Mouse (Mus musculus): ENCODE measurements at regions not wholly inside any gene's neighbourhood (a gene's known extent, or its start where the extent isn't known, plus 50 kb on each side); places are given as distances from the start of the nearest gene placed in this dataset.

- H3K36me3 ChIP-seq, result no peaks in the 10 kb centered on the region
- no peak overlapping the region for H3K4me2 ChIP-seq
- H3K27ac ChIP-seq (replicated peaks), result peak overlapping the region; percentile 53
- WGBS, result 17% methylated on average over 7 of the region's 7 CpGs
- no peak overlapping the region for H3K4me3 ChIP-seq
- no peak overlapping the region for H3K9ac ChIP-seq
- no peaks in the 10 kb centered on the region for H3K9me3 ChIP-seq
- H3K27me3 ChIP-seq (replicated peaks), result no peaks in the 10 kb centered on the region
- no peak; the same call in 1 of the 2 replicates for ATAC-seq (ENCODE audit: extremely low read depth, insufficient number of reproducible peaks, low FRiP score, low TSS enrichment)
- H3K4me1 ChIP-seq, result peaks cover 9% of the 10 kb centered on the region
These were observed 71.1 kb upstream of the Irx6 start for GRCm38 (mm10) chr8:92602973-92603372.

- Histone ChIP-seq H3K36me3 (no peaks in the 10 kb centered on the region), H3K4me3 (no peak overlapping the region), H3K4me1 (peaks cover 13% of the 10 kb centered on the region), H3K27ac (replicated peaks) (no peak overlapping the region), H3K27me3 (replicated peaks) (no peaks in the 10 kb centered on the region), H3K4me2 (no peak overlapping the region), H3K9ac (no peak overlapping the region), H3K9me3 (no peaks in the 10 kb centered on the region)
- 74% methylated on average over 5 of the region's 5 CpGs for WGBS
- ATAC-seq (ENCODE audit: extremely low read depth, insufficient number of reproducible peaks, low FRiP score, low TSS enrichment), result no peak
These were observed 68.5 kb upstream of the Irx6 start for GRCm38 (mm10) chr8:92605631-92606030.

- H3K4me3 ChIP-seq, result no peak overlapping the region
- ATAC-seq (ENCODE audit: extremely low read depth, insufficient number of reproducible peaks, low FRiP score, low TSS enrichment), result no peak
These were observed 66.5 kb upstream of the Irx6 start for GRCm38 (mm10) chr8:92607604-92608003.

GRCm38 (mm10) chr8:92609908-92610307 is 64.2 kb upstream of the Irx6 start:
- peak overlapping the region; percentile 75 for H3K27ac ChIP-seq (replicated peaks)
- H3K9me3 ChIP-seq, result no peaks in the 10 kb centered on the region
- H3K27me3 ChIP-seq (replicated peaks), result 0 out of 2 replicates have a peak, but pooled peaks cover 2% of the 10 kb centered on the region
- no peak overlapping the region for H3K4me3 ChIP-seq
- H3K9ac ChIP-seq, result no peak overlapping the region
- H3K4me1 ChIP-seq, result peaks cover 4% of the 10 kb centered on the region; the same call in 1 of the 2 replicates
- 47% methylated on average over 2 of the region's 2 CpGs for WGBS
- no peak for ATAC-seq (ENCODE audit: extremely low read depth, insufficient number of reproducible peaks, low FRiP score, low TSS enrichment)
- no peak overlapping the region for H3K4me2 ChIP-seq
- H3K36me3 ChIP-seq, result no peaks in the 10 kb centered on the region

More at GRCm38 (mm10) chr8:92607604-92608003, 66.5 kb upstream of the Irx6 start:
- H3K4me2 ChIP-seq, result no peak overlapping the region
- peaks cover 12% of the 10 kb centered on the region for H3K4me1 ChIP-seq
- WGBS, result 75% methylated on average over 6 of the region's 6 CpGs
- no peaks in the 10 kb centered on the region for H3K9me3 ChIP-seq
- H3K36me3 ChIP-seq, result no peaks in the 10 kb centered on the region
- H3K27ac ChIP-seq (replicated peaks), result no peak overlapping the region
- H3K9ac ChIP-seq, result no peak overlapping the region
- 0 out of 2 replicates have a peak, but pooled peaks cover 2% of the 10 kb centered on the region for H3K27me3 ChIP-seq (replicated peaks)

GRCm38 (mm10) chr8:92610487-92611059 is 63.5 kb upstream of the Irx6 start:
- H3K27me3 ChIP-seq (replicated peaks), result 0 out of 2 replicates have a peak, but pooled peaks cover 2% of the 10 kb centered on the region
- no peak overlapping the region for H3K4me2 ChIP-seq
- 41% methylated on average over 6 of the region's 6 CpGs for WGBS
- H3K4me3 ChIP-seq, result no peak overlapping the region
- no peak overlapping the region for H3K9ac ChIP-seq
- 0 out of 2 replicates have a peak, but pooled peaks have one; percentile 22 for ATAC-seq (ENCODE audit: extremely low read depth, insufficient number of reproducible peaks, low FRiP score, low TSS enrichment)
- H3K36me3 ChIP-seq, result no peaks in the 10 kb centered on the region
- no peaks in the 10 kb centered on the region for H3K9me3 ChIP-seq
- H3K27ac ChIP-seq (replicated peaks), result peak overlapping the region; percentile 75
- peaks cover 4% of the 10 kb centered on the region; the same call in 1 of the 2 replicates for H3K4me1 ChIP-seq

- Histone ChIP-seq H3K4me2 (no peak overlapping the region), H3K4me3 (no peak overlapping the region), H3K9me3 (no peaks in the 10 kb centered on the region), H3K27me3 (replicated peaks) (0 out of 2 replicates have a peak, but pooled peaks cover 14% of the 10 kb centered on the region), H3K36me3 (no peaks in the 10 kb centered on the region), H3K9ac (no peak overlapping the region), H3K27ac (replicated peaks) (no peak overlapping the region), H3K4me1 (peaks cover 4% of the 10 kb centered on the region; the same call in 1 of the 2 replicates)
- no peak for ATAC-seq (ENCODE audit: extremely low read depth, insufficient number of reproducible peaks, low FRiP score, low TSS enrichment)
- WGBS, result 32% methylated on average over 4 of the region's 4 CpGs
These were observed 60.6 kb upstream of the Irx6 start for GRCm38 (mm10) chr8:92613486-92613885.

GRCm38 (mm10) chr8:92616341-92617115 is 57.6 kb upstream of the Irx6 start:
- Histone ChIP-seq H3K4me2 (no peak overlapping the region), H3K9me3 (no peaks in the 10 kb centered on the region), H3K9ac (no peak overlapping the region), H3K36me3 (no peaks in the 10 kb centered on the region), H3K27ac (replicated peaks) (no peak overlapping the region), H3K27me3 (replicated peaks) (0 out of 2 replicates have a peak, but pooled peaks cover 15% of the 10 kb centered on the region), H3K4me3 (no peak overlapping the region), H3K4me1 (no peaks in the 10 kb centered on the region)
- no peak for ATAC-seq (ENCODE audit: extremely low read depth, insufficient number of reproducible peaks, low FRiP score, low TSS enrichment)
- WGBS, result 49% methylated on average over 10 of the region's 10 CpGs

GRCm38 (mm10) chr8:92618281-92618680 is 55.8 kb upstream of the Irx6 start:
- Histone ChIP-seq H3K36me3 (no peaks in the 10 kb centered on the region), H3K27me3 (replicated peaks) (0 out of 2 replicates have a peak, but pooled peaks cover 15% of the 10 kb centered on the region), H3K4me1 (no peaks in the 10 kb centered on the region), H3K9me3 (no peaks in the 10 kb centered on the region), H3K9ac (no peak overlapping the region), H3K4me3 (no peak overlapping the region), H3K27ac (replicated peaks) (no peak overlapping the region), H3K4me2 (no peak overlapping the region)
- ATAC-seq (ENCODE audit: extremely low read depth, insufficient number of reproducible peaks, low FRiP score, low TSS enrichment), result no peak
- WGBS, result 80% methylated on average over 14 of the region's 14 CpGs

All from heart, embryonic 13.5 days (tissue).